7 mouse cellular contexts compared by ENCODE assay signal in genomic region chr1:189728784-189729115, GRCm38 (mm10). TPM values are rescaled to one million over a fixed set of nuclear protein-coding genes. Genes with fewer than 3 reads are reported as not detected.
DNase-seq lines count a peak whose midpoint lies in the region; ATAC-seq and TF ChIP-seq lines count a peak whose summit lies in the region.

No protein-coding gene starts in this region.

- no peak for TF ChIP-seq POLR2A in embryonic fibroblast, embryonic 13.5 days (IDR thresholded peaks at IDR 0.05; ENCODE audit: low read depth, low read length)

- ATAC-seq in lung, embryonic 14.5 days (ENCODE audit: insufficient read depth), result no peak
- no peak for ATAC-seq in intestine, embryonic 16.5 days
- ATAC-seq in neural tube, embryonic 14.5 days (ENCODE audit: low read depth), result no peak; the same call in 1 of the 2 replicates
- no peak for ATAC-seq in megakaryocyte, adult 5-6 weeks (ENCODE audit: poor library complexity, severe bottlenecking)

- whole genome bisulfite sequencing in lung, embryonic 14.5 days, result 1% methylated on average over 15 of the region's 15 CpGs
- 1% methylated on average over 15 of the region's 15 CpGs for WGBS in intestine, embryonic 16.5 days
- WGBS in neural tube, embryonic 14.5 days, result 0% methylated on average over 15 of the region's 15 CpGs

- peak overlapping the region; percentile 97 for H3K27ac ChIP-seq in lung, embryonic 14.5 days (ENCODE audit: low read depth)
- peak overlapping the region; percentile 90 for H3K27ac ChIP-seq in embryonic fibroblast, embryonic 13.5 days (ENCODE audit: insufficient read depth, low read length)
- peak overlapping the region; percentile 94 for H3K27ac ChIP-seq in intestine, embryonic 16.5 days (ENCODE audit: low read length)
- H3K27ac ChIP-seq in neural tube, embryonic 14.5 days (ENCODE audit: low read depth, low read length), result no peak overlapping the region

- no peaks in the 10 kb centered on the region for H3K9me3 ChIP-seq in lung, embryonic 14.5 days (ENCODE audit: low read depth, low read length)
- H3K9me3 ChIP-seq in intestine, embryonic 16.5 days (ENCODE audit: control insufficient read depth, low read length), result no peaks in the 10 kb centered on the region
- H3K9me3 ChIP-seq in neural tube, embryonic 14.5 days (ENCODE audit: control insufficient read depth, low read length), result no peaks in the 10 kb centered on the region

- H3K36me3 ChIP-seq in lung, embryonic 14.5 days (ENCODE audit: insufficient read depth), result no peaks in the 10 kb centered on the region
- H3K36me3 ChIP-seq in intestine, embryonic 16.5 days (ENCODE audit: control insufficient read depth, insufficient read depth, low read length), result no peaks in the 10 kb centered on the region
- H3K36me3 ChIP-seq in neural tube, embryonic 14.5 days (ENCODE audit: control insufficient read depth, insufficient read depth, low read length), result no peaks in the 10 kb centered on the region

- peak overlapping the region; percentile 78 for H3K4me3 ChIP-seq in lung, embryonic 14.5 days (ENCODE audit: low read depth, low read length)
- peak overlapping the region; percentile 98 for H3K4me3 ChIP-seq in embryonic fibroblast, embryonic 13.5 days (ENCODE audit: insufficient read depth, low read length)
- H3K4me3 ChIP-seq in intestine, embryonic 16.5 days (ENCODE audit: low read length), result peak overlapping the region; percentile 87
- peak overlapping the region; percentile 58 for H3K4me3 ChIP-seq in neural tube, embryonic 14.5 days (ENCODE audit: low read depth, low read length)

- no peaks in the 10 kb centered on the region for H3K27me3 ChIP-seq in lung, embryonic 14.5 days (ENCODE audit: insufficient read depth, low read length)
- no peaks in the 10 kb centered on the region for H3K27me3 ChIP-seq in intestine, embryonic 16.5 days (replicated peaks; ENCODE audit: control insufficient read depth, insufficient read depth, low read length)
- peaks cover 20% of the 10 kb centered on the region for H3K27me3 ChIP-seq in neural tube, embryonic 14.5 days (ENCODE audit: control insufficient read depth, insufficient read depth, low read length)

- DNase-seq in lung, embryonic 14.5 days, result peak; percentile 21
- DNase-seq in lung, postnatal 10 days, result no peak
- DNase-seq in cerebellum, postnatal 14 days, result no peak

- H3K9ac ChIP-seq in lung, embryonic 14.5 days, result peak overlapping the region; percentile 86
- peak overlapping the region; percentile 88 for H3K9ac ChIP-seq in intestine, embryonic 16.5 days (ENCODE audit: low read depth, low read length)
- H3K9ac ChIP-seq in neural tube, embryonic 14.5 days (replicated peaks; ENCODE audit: low read depth, low read length), result peak overlapping the region; percentile 52

- H3K4me2 ChIP-seq in lung, embryonic 14.5 days, result peak overlapping the region; percentile 79
- H3K4me2 ChIP-seq in intestine, embryonic 16.5 days (ENCODE audit: low read depth, low read length), result peak overlapping the region; percentile 82
- peak overlapping the region; percentile 98 for H3K4me2 ChIP-seq in neural tube, embryonic 14.5 days (ENCODE audit: low read depth, low read length)

- TF ChIP-seq CTCF in lung, embryonic 14.5 days (IDR thresholded peaks at IDR 0.05; ENCODE audit: low read depth), result no peak
- no peak for TF ChIP-seq CTCF in embryonic fibroblast, embryonic 13.5 days (IDR thresholded peaks at IDR 0.05; ENCODE audit: borderline replicate concordance, insufficient read depth, low read length)

- peaks cover 4% of the 10 kb centered on the region; the same call in 1 of the 2 replicates for H3K4me1 ChIP-seq in lung, embryonic 14.5 days (ENCODE audit: insufficient read depth)
- peaks cover 5% of the 10 kb centered on the region; the same call in 1 of the 2 replicates for H3K4me1 ChIP-seq in embryonic fibroblast, embryonic 13.5 days (ENCODE audit: control insufficient read depth, insufficient read depth, low read length)
- peaks cover 26% of the 10 kb centered on the region for H3K4me1 ChIP-seq in intestine, embryonic 16.5 days (ENCODE audit: control insufficient read depth, insufficient read depth, low read length)
- H3K4me1 ChIP-seq in neural tube, embryonic 14.5 days (ENCODE audit: control insufficient read depth, insufficient read depth, low read length), result peaks cover 6% of the 10 kb centered on the region; the same call in 1 of the 2 replicates

RNA-seq across cellular contexts. Expression of gene Ptpn14, which starts 0.7 kb away (rescaled TPM):
- 10.3 and 11.6 TPM in 2 replicates for polyA plus RNA-seq in lung, embryonic 14.5 days (2014; fragmentation: Nextera tagmentation; extraction: Ambion mirVana)
- polyA plus RNA-seq in embryonic fibroblast, embryonic 13.5 days (2011; ENCODE audit: insufficient read length, low read depth, missing spikeins), result 57.3 and 64.4 TPM in 2 replicates
- polyA plus RNA-seq in intestine, embryonic 16.5 days (2015; fragmentation: Nextera tagmentation; extraction: Ambion mirVana), result 4.0 and 4.2 TPM in 2 replicates
- 0.92 and 1.9 TPM in 2 replicates for polyA plus RNA-seq in neural tube, embryonic 14.5 days (2014; fragmentation: Nextera tagmentation; extraction: Ambion mirVana)
- 0.02 and 0.09 TPM in 2 replicates for total RNA-seq in megakaryocyte, adult 5-6 weeks (2015)
- total RNA-seq in megakaryocyte, adult 5-6 weeks (2017), result 0.26 TPM in 1 of 2 replicates, not detected in the other

RNA-seq across cellular contexts. Expression of gene Cenpf, which starts 40.9 kb away (rescaled TPM):
- polyA plus RNA-seq in lung, embryonic 14.5 days (2014; fragmentation: Nextera tagmentation; extraction: Ambion mirVana), result 91.1 and 103 TPM in 2 replicates
- polyA plus RNA-seq in embryonic fibroblast, embryonic 13.5 days (2011; ENCODE audit: insufficient read length, low read depth, missing spikeins), result 21.1 and 32.0 TPM in 2 replicates
- polyA plus RNA-seq in intestine, embryonic 16.5 days (2015; fragmentation: Nextera tagmentation; extraction: Ambion mirVana), result 45.1 and 54.7 TPM in 2 replicates
- polyA plus RNA-seq in neural tube, embryonic 14.5 days (2014; fragmentation: Nextera tagmentation; extraction: Ambion mirVana), result 6.5 and 7.8 TPM in 2 replicates
- 38.7 and 40.5 TPM in 2 replicates for total RNA-seq in megakaryocyte, adult 5-6 weeks (2015)
- total RNA-seq in megakaryocyte, adult 5-6 weeks (2017), result 47.4 and 82.1 TPM in 2 replicates
